In the genomic region with DNA sequence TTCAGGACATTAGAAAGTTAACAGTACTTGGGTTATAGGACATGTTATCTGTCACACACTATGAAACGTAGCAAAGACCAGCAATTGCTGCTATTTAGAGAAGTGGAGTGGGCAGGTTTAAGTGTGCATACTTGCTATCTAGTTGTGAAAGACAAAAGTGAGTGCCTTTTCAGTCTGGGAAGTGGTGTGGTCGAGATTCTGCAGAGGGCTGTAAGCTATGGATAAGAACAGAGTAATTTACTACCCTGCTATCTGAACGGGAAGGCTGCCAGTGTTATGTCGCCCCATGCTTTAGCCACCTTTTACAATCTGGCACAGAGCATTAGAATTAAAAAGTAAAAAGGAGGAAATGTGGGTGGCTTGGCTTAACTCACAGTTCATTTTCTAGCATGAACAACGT, we compare ENCODE assay signal across 27 mouse cellular contexts. TPM values are rescaled to one million over a fixed set of nuclear protein-coding genes. Genes with fewer than 3 reads are reported as not detected.
DNase-seq lines count a peak whose midpoint lies in the region; ATAC-seq and TF ChIP-seq lines count a peak whose summit lies in the region.
"Had no signal": no experiment of that assay in that cellular context is flagged by ENCODE, and none has a peak within 500 bp of the region (broad histone marks: within the 10 kb centered on the region; RNA-seq: fewer than 3 reads in every experiment).

No protein-coding gene starts in this region.

- H3K9ac ChIP-seq in heart, embryonic 11.5 days (ENCODE audit: low read depth, low read length), result no peak overlapping the region
- H3K9ac ChIP-seq in liver, postnatal 0 days (replicated peaks), result no peak overlapping the region
- H3K9ac ChIP-seq in liver, embryonic 11.5 days (ENCODE audit: low read depth, low read length), result no peak overlapping the region
- H3K9ac ChIP-seq: embryonic facial prominence, embryonic 13.5 days; forebrain, embryonic 12.5 days; liver, embryonic 14.5 days; midbrain, embryonic 12.5 days had no signal

- no peak for TF ChIP-seq CTCF in liver, postnatal 0 days (IDR thresholded peaks at IDR 0.05; ENCODE audit: low read depth)

- no peaks in the 10 kb centered on the region for H3K27me3 ChIP-seq in heart, embryonic 11.5 days (ENCODE audit: control insufficient read depth, insufficient read depth, low read length)
- no peaks in the 10 kb centered on the region for H3K27me3 ChIP-seq in liver, postnatal 0 days (ENCODE audit: insufficient read depth, low read length)
- H3K27me3 ChIP-seq in liver, embryonic 11.5 days (replicated peaks; ENCODE audit: control insufficient read depth, insufficient read depth, low read length), result no peaks in the 10 kb centered on the region
- H3K27me3 ChIP-seq: embryonic facial prominence, embryonic 13.5 days had no signal

- peaks cover 26% of the 10 kb centered on the region for H3K4me1 ChIP-seq in heart, embryonic 11.5 days (ENCODE audit: control insufficient read depth, insufficient read depth, low read length)
- H3K4me1 ChIP-seq in liver, postnatal 0 days (ENCODE audit: insufficient read depth), result peaks cover 7% of the 10 kb centered on the region
- H3K4me1 ChIP-seq in liver, embryonic 11.5 days (replicated peaks; ENCODE audit: control insufficient read depth, insufficient read depth, low read length), result no peaks in the 10 kb centered on the region

- ATAC-seq in heart, embryonic 11.5 days (replicated peaks; ENCODE audit: insufficient number of reproducible peaks, low FRiP score, low TSS enrichment), result no peak
- no peak for ATAC-seq in liver, postnatal 0 days
- ATAC-seq in liver, embryonic 11.5 days (replicated peaks; ENCODE audit: low FRiP score), result no peak
- ATAC-seq: CD4-positive, CD25-positive, alpha-beta regulatory T cell, adult 4 months; hindbrain, postnatal 0 days; intestine, embryonic 16.5 days had no signal

- H3K27ac ChIP-seq in heart, embryonic 11.5 days (ENCODE audit: low read depth, low read length), result peak overlapping the region; percentile 64
- H3K27ac ChIP-seq in liver, postnatal 0 days (ENCODE audit: low read depth), result no peak overlapping the region
- H3K27ac ChIP-seq in liver, embryonic 11.5 days (ENCODE audit: low read depth, low read length), result no peak overlapping the region
- H3K27ac ChIP-seq: embryonic facial prominence, embryonic 13.5 days; forebrain, embryonic 12.5 days; hindbrain, postnatal 0 days; liver, embryonic 14.5 days; midbrain, embryonic 12.5 days had no signal

- peak; percentile 34; the same call in 1 of the 2 replicates for TF ChIP-seq EP300 in liver, postnatal 0 days (IDR thresholded peaks at IDR 0.05; ENCODE audit: low read depth)

- H3K36me3 ChIP-seq in heart, embryonic 11.5 days (ENCODE audit: control insufficient read depth, insufficient read depth, low read length), result no peaks in the 10 kb centered on the region
- no peaks in the 10 kb centered on the region for H3K36me3 ChIP-seq in liver, postnatal 0 days (replicated peaks; ENCODE audit: insufficient read depth, low read length)
- no peaks in the 10 kb centered on the region for H3K36me3 ChIP-seq in liver, embryonic 11.5 days (ENCODE audit: control insufficient read depth, insufficient read depth, low read length)
- H3K36me3 ChIP-seq: embryonic facial prominence, embryonic 13.5 days; forebrain, embryonic 12.5 days; midbrain, embryonic 12.5 days had no signal

- no peaks in the 10 kb centered on the region for H3K9me3 ChIP-seq in heart, embryonic 11.5 days (replicated peaks; ENCODE audit: control insufficient read depth, low read length)
- no peaks in the 10 kb centered on the region for H3K9me3 ChIP-seq in liver, postnatal 0 days (ENCODE audit: low read length)
- H3K9me3 ChIP-seq in liver, embryonic 11.5 days (ENCODE audit: control insufficient read depth, low read length), result no peaks in the 10 kb centered on the region
- H3K9me3 ChIP-seq: embryonic facial prominence, embryonic 13.5 days; forebrain, embryonic 12.5 days; midbrain, embryonic 12.5 days had no signal

- H3K4me3 ChIP-seq in heart, embryonic 11.5 days (ENCODE audit: low read depth, low read length), result no peak overlapping the region
- no peak overlapping the region for H3K4me3 ChIP-seq in liver, postnatal 0 days (ENCODE audit: low read depth, low read length)
- H3K4me3 ChIP-seq in liver, embryonic 11.5 days (ENCODE audit: low read depth, low read length), result no peak overlapping the region
- H3K4me3 ChIP-seq: embryonic facial prominence, embryonic 13.5 days; erythroblast, embryonic 14.5 days; forebrain, embryonic 12.5 days; midbrain, embryonic 12.5 days had no signal

- DNase-seq in heart, adult 8-10 months (ENCODE audit: low spot score), result no peak
- no peak for DNase-seq in liver, postnatal 0 days
- no peak for DNase-seq in liver, embryonic 11.5 days (ENCODE audit: low spot score)
- DNase-seq in MEL-GATA-1-ER (ENCODE audit: extremely low read depth, low read depth), result peak; percentile 98
- DNase-seq in heart, postnatal 4 days, result peak; percentile 35
- DNase-seq in embryo, embryonic 9.5 days (ENCODE audit: extremely low spot score), result no peak
- no peak for DNase-seq in frontal cortex, postnatal 25 days (ENCODE audit: low spot score in 2 of 2)
- DNase-seq: adrenal gland, adult 8-10 months; cerebellum, adult 18-20 months; cerebellum, postnatal 14 days; gastrocnemius, postnatal 36 days; kidney, adult 9 months; kidney, postnatal 36 days; lung, postnatal 36 days; thymus, adult 18-20 months; thymus, postnatal 36 days had no signal

- WGBS in heart, embryonic 11.5 days (ENCODE audit: insufficient replicate concordance), result 23% methylated on average over 5 of the region's 5 CpGs
- 18% methylated on average over 5 of the region's 5 CpGs for WGBS in liver, postnatal 0 days (ENCODE audit: insufficient replicate concordance)
- WGBS in liver, embryonic 11.5 days, result 29% methylated on average over 5 of the region's 5 CpGs

- no peak overlapping the region; the same call in 1 of the 2 replicates for H3K4me2 ChIP-seq in heart, embryonic 11.5 days
- H3K4me2 ChIP-seq in liver, postnatal 0 days (ENCODE audit: low read depth, low read length), result no peak overlapping the region
- H3K4me2 ChIP-seq in liver, embryonic 11.5 days, result no peak overlapping the region
- H3K4me2 ChIP-seq: embryonic facial prominence, embryonic 13.5 days; forebrain, embryonic 12.5 days; midbrain, embryonic 12.5 days had no signal

RNA-seq across cellular contexts. Expression of a gene that starts 4.3 kb away (rescaled TPM):
- 42.6 and 56.9 TPM in 2 replicates for polyA plus RNA-seq in heart, embryonic 11.5 days (2014; fragmentation: Nextera tagmentation; extraction: Ambion mirVana)
- total RNA-seq in heart, adult 8-10 months (2022), result 10 to 100 TPM; 10.5 to 16.7 (median 14.3) TPM
- polyA plus RNA-seq in liver, postnatal 0 days (2015; fragmentation: Nextera tagmentation; extraction: Ambion mirVana), result 13.2 and 15.1 TPM in 2 replicates
- 30.9 and 33.7 TPM in 2 replicates for polyA plus RNA-seq in liver, embryonic 11.5 days (2014; fragmentation: Nextera tagmentation; extraction: Ambion mirVana)
- 10 to 100 TPM; 36.0 to 41.6 TPM for total RNA-seq in heart, postnatal 4 days (2021)

RNA-seq across cellular contexts. Expression of a gene that starts 6.6 kb away (rescaled TPM):
- polyA plus RNA-seq in heart, embryonic 11.5 days (2014; fragmentation: Nextera tagmentation; extraction: Ambion mirVana), result not detected in 2 replicates
- under 1 TPM in 2 of 4 experiments, not detected in 2; 0.09 to 0.11 TPM for total RNA-seq in heart, adult 8-10 months (2022)
- polyA plus RNA-seq in liver, postnatal 0 days (2015; fragmentation: Nextera tagmentation; extraction: Ambion mirVana), result not detected in 2 replicates
- polyA plus RNA-seq in liver, embryonic 11.5 days (2014; fragmentation: Nextera tagmentation; extraction: Ambion mirVana), result not detected in 2 replicates
- under 1 TPM; 0.33 to 0.34 TPM for total RNA-seq in heart, postnatal 4 days (2021)
- total RNA-seq: hindbrain, postnatal 0 days; layer of hippocampus, adult 8-10 months; monocyte, adult 5-6 weeks had no signal
- polyA plus RNA-seq: CD4-positive, CD25-positive, alpha-beta regulatory T cell, adult 4 months; erythroblast, embryonic 14.5 days; forebrain, embryonic 12.5 days; hindbrain, postnatal 0 days; intestine, embryonic 16.5 days; liver, embryonic 14.5 days; midbrain, embryonic 12.5 days had no signal

Comparison
In these comparisons a context has a peak if more than half of its experiments do, and no peak if none do; other contexts are left out.
1. DNase-seq: peak in MEL-GATA-1-ER (single experiment) and heart, postnatal 4 days (single experiment); none in heart, adult 8-10 months (single experiment), liver, postnatal 0 days (single experiment), liver, embryonic 11.5 days (single experiment), embryo, embryonic 9.5 days (single experiment) and frontal cortex, postnatal 25 days (0 of 2).